Mouse (Mus musculus): ENCODE data around the gene Lancl3. TPM values are rescaled to one million over a fixed set of nuclear protein-coding genes. Genes with fewer than 3 reads are reported as not detected.
"Not testable (repeated sequence)": the region's sequence is repeated elsewhere in the genome, so short reads cannot be mapped to it uniquely, and the experiment has no call there.

The Lancl3 gene
- total and polyA plus RNA-seq, 2 experiments from 2014 or later: 3.4 to 8.7 TPM

DNA sequence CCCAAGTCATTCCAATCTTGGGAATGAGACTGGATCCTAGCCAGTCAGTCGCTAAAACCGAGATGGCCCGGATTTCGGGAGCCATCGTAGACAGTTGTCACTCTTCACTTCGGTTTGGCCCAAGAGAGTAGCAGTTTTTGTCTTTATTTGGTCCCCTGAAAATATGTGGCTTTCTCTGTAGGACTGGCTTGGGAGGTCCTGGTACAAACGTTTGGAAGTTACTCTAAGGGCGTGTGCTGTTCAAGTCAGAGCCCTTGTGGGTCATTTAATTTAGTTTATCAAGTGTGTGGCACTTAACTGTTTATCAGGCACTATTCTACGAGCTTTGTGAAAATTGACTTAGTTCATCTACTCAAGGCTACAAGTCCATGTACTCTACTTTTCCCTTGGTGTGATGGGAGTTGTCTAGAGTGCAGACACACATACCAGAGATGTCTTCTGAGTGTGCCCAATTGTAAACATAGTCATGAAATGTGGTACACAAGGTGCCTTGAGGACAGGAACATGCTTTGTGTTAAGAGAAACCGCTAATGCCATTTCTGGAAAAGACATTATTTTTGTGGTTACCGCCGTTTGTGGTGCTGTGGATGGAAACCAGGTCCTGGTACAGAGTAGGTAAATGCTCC lies 73.8 kb downstream of the Lancl3 start:
- DNase-seq (ENCODE audit: low spot score): no peak

DNA sequence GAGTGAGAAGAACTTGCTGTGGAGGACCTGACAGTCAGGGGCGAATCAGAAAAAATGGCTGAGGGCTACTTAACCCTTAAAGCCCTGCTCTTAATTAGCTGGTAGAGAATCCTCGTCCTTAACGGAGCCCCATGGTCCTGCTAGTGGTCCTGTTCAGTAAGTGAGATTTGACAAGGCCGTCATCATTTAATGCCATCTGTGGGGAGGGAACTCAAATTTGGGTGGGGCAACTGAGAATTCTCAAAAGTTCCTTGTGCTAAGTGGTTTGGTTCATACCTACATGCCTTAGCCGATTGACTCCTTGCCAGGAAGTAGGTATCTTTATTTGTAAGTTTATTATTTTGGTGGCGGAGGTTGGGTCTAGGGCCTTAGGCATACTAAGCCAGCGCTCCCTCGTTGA lies 74.6 kb downstream of the Lancl3 start:
- H3K4me1 ChIP-seq (ENCODE audit: insufficient read depth, low read length): no peaks in the 10 kb centered on the region
- H3K4me3 ChIP-seq (ENCODE audit: low read length): no peak overlapping the region
- no peak overlapping the region for H3K9ac ChIP-seq (replicated peaks; ENCODE audit: low read length)
- H3K27ac ChIP-seq: no peak overlapping the region
- DNase-seq (ENCODE audit: low spot score): no peak
- no peak for TF ChIP-seq CTCF (IDR thresholded peaks at IDR 0.05; ENCODE audit: low read depth)
- ATAC-seq: no peak
- no peak overlapping the region for H3K4me2 ChIP-seq (ENCODE audit: low read depth, low read length)
- no peaks in the 10 kb centered on the region for H3K9me3 ChIP-seq (ENCODE audit: low read length)
- H3K36me3 ChIP-seq (ENCODE audit: insufficient read depth, low read length): no peaks in the 10 kb centered on the region
- no peaks in the 10 kb centered on the region for H3K27me3 ChIP-seq (ENCODE audit: insufficient read depth, low read length)
- WGBS: 77% methylated on average over 8 of the region's 8 CpGs

More for the DNA sequence above, 73.8 kb downstream of the Lancl3 start:
- no peak for TF ChIP-seq CTCF (IDR thresholded peaks at IDR 0.05; ENCODE audit: low read depth)
- no peak overlapping the region for H3K27ac ChIP-seq
- WGBS: 55% methylated on average over 12 of the region's 12 CpGs
- H3K9me3 ChIP-seq (ENCODE audit: low read length): no peaks in the 10 kb centered on the region
- H3K9ac ChIP-seq (replicated peaks; ENCODE audit: low read length): peak overlapping the region; percentile 59
- no peaks in the 10 kb centered on the region for H3K27me3 ChIP-seq (ENCODE audit: insufficient read depth, low read length)
- H3K36me3 ChIP-seq (ENCODE audit: insufficient read depth, low read length): no peaks in the 10 kb centered on the region
- H3K4me3 ChIP-seq (ENCODE audit: low read length): peak overlapping the region; percentile 51
- ATAC-seq: no peak
- H3K4me1 ChIP-seq (ENCODE audit: insufficient read depth, low read length): no peaks in the 10 kb centered on the region
- H3K4me2 ChIP-seq (ENCODE audit: low read depth, low read length): peak overlapping the region; percentile 52

DNA sequence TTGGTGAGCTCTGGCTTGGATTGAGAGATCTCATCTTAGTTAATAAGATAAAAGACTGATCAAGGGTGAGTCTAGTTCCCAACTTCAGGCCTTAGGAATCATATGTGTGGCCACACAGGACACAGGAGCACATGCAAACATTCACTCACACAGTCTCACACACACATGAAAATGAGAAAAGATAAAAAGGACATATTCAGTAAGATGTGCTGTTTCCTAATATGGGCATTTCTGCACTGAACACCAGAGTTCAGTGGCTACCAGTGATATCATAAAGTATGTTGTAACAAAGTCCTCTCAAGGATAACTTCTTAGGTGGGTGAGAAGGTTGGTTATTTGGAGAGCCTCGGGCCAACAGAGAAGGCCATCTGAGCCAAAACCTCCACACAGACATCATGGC lies 83.8 kb downstream of the Lancl3 start, which contains the start of gene H2al1m:
Gene H2al1m (plus strand): TSS at position 301 of the 400 bp plus-strand sequence.
- not testable (repeated sequence) for H3K4me3 ChIP-seq (ENCODE audit: low read length); H3K9ac ChIP-seq (replicated peaks; ENCODE audit: low read length); H3K36me3 ChIP-seq (ENCODE audit: insufficient read depth, low read length); H3K27me3 ChIP-seq (ENCODE audit: insufficient read depth, low read length); H3K9me3 ChIP-seq (ENCODE audit: low read length); DNase-seq (ENCODE audit: low spot score); ATAC-seq; H3K4me2 ChIP-seq (ENCODE audit: low read depth, low read length); H3K4me1 ChIP-seq (ENCODE audit: insufficient read depth, low read length); H3K27ac ChIP-seq
- no CpG with 5 or more reads among the region's 1 CpGs for WGBS

DNA sequence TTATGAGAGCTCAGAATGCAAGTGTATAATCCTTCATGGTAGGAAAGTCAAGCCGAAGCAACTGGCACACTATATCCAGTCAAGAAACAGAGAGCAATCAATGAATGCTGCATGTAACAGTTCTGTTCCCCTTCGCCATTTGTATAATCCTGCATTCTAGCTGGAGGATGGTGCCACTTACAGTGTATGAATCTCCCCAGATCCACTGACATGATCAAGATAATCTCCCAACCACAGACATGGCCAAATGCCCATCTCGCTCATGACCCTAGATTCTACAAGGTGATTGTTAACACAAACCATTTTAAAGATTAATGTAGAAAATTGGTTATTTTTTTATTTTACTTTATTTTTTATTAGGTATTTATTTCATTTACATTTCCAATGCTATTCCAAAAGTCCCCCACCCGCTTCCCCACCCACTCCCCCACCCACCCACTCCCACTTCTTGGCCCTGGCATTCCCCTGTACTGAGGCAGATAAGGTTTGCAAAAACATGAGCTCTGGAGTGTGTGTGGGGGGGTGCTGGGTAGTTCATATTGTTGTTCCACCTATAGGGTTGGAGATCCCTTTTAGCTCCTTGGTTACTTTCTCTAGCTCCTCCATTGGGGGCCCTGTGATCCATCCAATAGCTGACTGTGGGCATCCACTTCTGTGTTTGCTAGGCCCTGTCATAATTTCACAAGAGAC lies 93.6 kb downstream of the Lancl3 start:
- 84% methylated on average over 3 of the region's 4 CpGs for WGBS
- H3K27ac ChIP-seq; H3K9me3 ChIP-seq (ENCODE audit: low read length); H3K4me3 ChIP-seq (ENCODE audit: low read length); H3K27me3 ChIP-seq (ENCODE audit: insufficient read depth, low read length); H3K36me3 ChIP-seq (ENCODE audit: insufficient read depth, low read length); H3K9ac ChIP-seq (replicated peaks; ENCODE audit: low read length); ATAC-seq; DNase-seq (ENCODE audit: low spot score); H3K4me1 ChIP-seq (ENCODE audit: insufficient read depth, low read length); H3K4me2 ChIP-seq (ENCODE audit: low read depth, low read length): not testable (repeated sequence)

DNA sequence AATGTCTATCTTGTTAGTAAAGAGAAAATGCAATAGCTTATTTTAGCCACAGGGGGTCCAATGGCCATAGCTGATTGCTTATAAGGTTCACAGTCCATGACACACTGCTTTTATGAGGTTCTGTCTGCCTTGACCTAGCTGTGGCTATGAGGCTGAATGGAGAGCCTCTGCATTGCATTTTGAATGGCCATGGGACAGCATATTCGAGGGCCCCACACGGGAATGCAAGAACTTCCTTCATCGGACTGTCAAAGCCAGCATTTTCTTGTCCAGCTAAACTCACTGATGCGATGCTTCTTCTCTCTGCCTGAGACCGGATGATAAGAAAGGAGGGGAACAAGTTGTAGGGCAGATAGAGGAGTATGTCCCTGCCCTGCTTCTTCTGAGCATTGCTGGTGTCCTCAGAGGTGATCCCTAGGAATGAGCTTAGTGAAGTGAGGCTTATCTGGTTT lies 98.7 kb downstream of the Lancl3 start:
- H3K9ac ChIP-seq (replicated peaks; ENCODE audit: low read length): no peak overlapping the region

DNA sequence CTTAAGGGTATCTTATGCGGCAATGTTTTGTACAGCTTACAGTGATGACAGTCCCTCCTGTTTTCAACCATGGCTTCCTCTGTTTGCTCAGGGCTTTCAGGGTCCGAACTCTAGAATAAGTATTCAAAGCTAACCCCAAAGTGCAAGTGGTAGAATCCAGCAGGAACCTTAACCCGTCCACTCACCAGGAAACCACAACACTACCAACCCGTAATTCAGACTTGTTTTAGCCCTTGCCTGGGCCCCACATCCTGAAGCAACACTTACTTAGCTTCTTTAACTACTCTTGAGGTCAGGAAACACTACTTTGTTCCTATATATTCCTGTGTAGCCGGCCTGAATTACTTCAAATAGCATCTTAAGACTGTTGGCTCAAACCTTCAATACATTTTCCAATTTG lies 103.1 kb downstream of the Lancl3 start:
- DNase-seq (ENCODE audit: low spot score): no peak
- 82% methylated on average over 5 of the region's 5 CpGs for WGBS
- no peak for ATAC-seq

More for the DNA sequence above, 98.7 kb downstream of the Lancl3 start:
- DNase-seq (ENCODE audit: low spot score) (no peak), ATAC-seq (no peak)
- Histone ChIP-seq H3K27ac (no peak overlapping the region), H3K27me3 (ENCODE audit: insufficient read depth, low read length) (no peaks in the 10 kb centered on the region), H3K4me2 (ENCODE audit: low read depth, low read length) (no peak overlapping the region), H3K4me3 (ENCODE audit: low read length) (no peak overlapping the region), H3K9me3 (ENCODE audit: low read length) (no peaks in the 10 kb centered on the region), H3K4me1 (ENCODE audit: insufficient read depth, low read length) (no peaks in the 10 kb centered on the region), H3K36me3 (ENCODE audit: insufficient read depth, low read length) (no peaks in the 10 kb centered on the region)
- WGBS: 87% methylated on average over 5 of the region's 5 CpGs
- no peak for TF ChIP-seq CTCF (IDR thresholded peaks at IDR 0.05; ENCODE audit: low read depth)

DNA sequence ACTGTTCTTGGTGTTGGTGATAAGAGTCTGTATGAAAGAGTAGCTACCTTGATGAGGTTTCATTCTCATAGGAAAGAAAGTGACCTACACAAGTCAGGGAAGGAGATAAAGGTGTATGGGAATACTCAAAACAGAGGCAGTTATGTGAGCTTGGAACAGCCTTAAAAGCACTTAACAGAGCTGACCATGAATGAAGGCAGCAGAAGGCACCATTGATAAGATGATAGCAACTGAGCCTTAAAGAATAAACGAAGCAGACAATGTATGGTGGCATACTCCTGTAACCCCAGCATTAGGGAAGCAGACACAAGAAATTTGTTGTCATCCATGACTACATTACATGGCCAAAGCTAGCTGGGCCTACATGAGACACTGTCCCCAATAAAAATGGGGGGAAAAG lies 103.8 kb downstream of the Lancl3 start:
- no peak overlapping the region for H3K9ac ChIP-seq (replicated peaks; ENCODE audit: low read length)
- TF ChIP-seq CTCF (IDR thresholded peaks at IDR 0.05; ENCODE audit: low read depth): no peak
- no peaks in the 10 kb centered on the region for H3K9me3 ChIP-seq (ENCODE audit: low read length)
- DNase-seq (ENCODE audit: low spot score) (no peak), ATAC-seq (no peak)
- H3K4me2 ChIP-seq (ENCODE audit: low read depth, low read length): no peak overlapping the region
- no peak overlapping the region for H3K4me3 ChIP-seq (ENCODE audit: low read length)
- H3K27ac ChIP-seq: no peak overlapping the region
- H3K27me3 ChIP-seq (ENCODE audit: insufficient read depth, low read length): no peaks in the 10 kb centered on the region
- 84% methylated on average over 1 of the region's 1 CpGs for WGBS
- no peaks in the 10 kb centered on the region for H3K4me1 ChIP-seq (ENCODE audit: insufficient read depth, low read length)
- no peaks in the 10 kb centered on the region for H3K36me3 ChIP-seq (ENCODE audit: insufficient read depth, low read length)

More for the DNA sequence above, 103.1 kb downstream of the Lancl3 start:
- Histone ChIP-seq H3K36me3 (ENCODE audit: insufficient read depth, low read length) (no peaks in the 10 kb centered on the region), H3K27me3 (ENCODE audit: insufficient read depth, low read length) (no peaks in the 10 kb centered on the region), H3K4me3 (ENCODE audit: low read length) (no peak overlapping the region), H3K9ac (replicated peaks; ENCODE audit: low read length) (no peak overlapping the region), H3K9me3 (ENCODE audit: low read length) (no peaks in the 10 kb centered on the region), H3K4me1 (ENCODE audit: insufficient read depth, low read length) (no peaks in the 10 kb centered on the region), H3K4me2 (ENCODE audit: low read depth, low read length) (no peak overlapping the region), H3K27ac (no peak overlapping the region)
- no peak for TF ChIP-seq CTCF (IDR thresholded peaks at IDR 0.05; ENCODE audit: low read depth)

DNA sequence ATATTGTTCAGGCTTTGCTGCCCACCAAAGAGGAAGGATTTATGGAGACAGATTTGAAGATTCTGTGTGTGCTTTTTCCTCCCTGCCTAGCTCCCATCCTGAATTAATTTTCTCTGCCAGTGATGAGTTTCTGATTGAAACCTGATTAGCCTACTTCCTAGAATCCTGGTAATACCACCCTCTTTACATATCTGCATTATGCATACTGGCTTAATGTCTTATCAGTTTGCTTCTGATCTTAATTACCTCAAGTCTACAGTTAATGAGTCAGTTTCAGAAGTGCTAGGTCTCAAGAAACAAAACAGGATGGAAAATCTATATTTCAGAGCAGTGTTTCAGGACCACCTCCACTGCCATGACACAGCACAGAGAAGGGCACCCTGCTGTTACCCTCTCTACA lies 116.8 kb downstream of the Lancl3 start:
- not testable (repeated sequence) for H3K4me3 ChIP-seq (ENCODE audit: low read length); ATAC-seq; H3K36me3 ChIP-seq (ENCODE audit: insufficient read depth, low read length); DNase-seq (ENCODE audit: low spot score); H3K4me2 ChIP-seq (ENCODE audit: low read depth, low read length); H3K9ac ChIP-seq (replicated peaks; ENCODE audit: low read length); H3K27me3 ChIP-seq (ENCODE audit: insufficient read depth, low read length); H3K27ac ChIP-seq; H3K9me3 ChIP-seq (ENCODE audit: low read length); H3K4me1 ChIP-seq (ENCODE audit: insufficient read depth, low read length)

Data from hindbrain, postnatal 0 days (tissue).